Mouse (Mus musculus): ENCODE results near the gene Ip6k1.

DNA sequence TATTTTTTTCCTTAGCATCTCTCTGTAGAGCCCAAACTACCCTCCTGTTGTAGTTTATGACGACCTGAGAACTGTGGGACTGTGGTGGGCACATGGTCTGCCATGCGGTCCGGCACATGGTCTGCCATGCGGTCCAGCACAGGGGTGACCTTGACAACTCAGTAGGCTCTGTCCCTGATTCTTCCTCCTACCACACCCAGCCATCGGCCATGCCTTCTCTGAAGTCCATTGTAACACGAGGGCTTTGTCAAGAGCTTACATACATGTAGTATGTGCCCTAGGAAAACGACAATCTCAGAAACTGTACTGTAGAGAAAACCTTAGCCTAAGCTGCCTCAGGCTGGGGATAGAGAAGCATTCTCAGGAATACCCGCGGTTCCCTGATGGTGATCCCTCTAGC is 37.6 kb upstream of the Ip6k1 start:
- TF ChIP-seq USF2 (IDR thresholded peaks at IDR 0.05; ENCODE audit: borderline replicate concordance in 1 of 2, insufficient read depth in 1 of 2, low read depth in 1 of 2, low read length in 2 of 2) (no peak), POLR2A (IDR thresholded peaks at IDR 0.05; ENCODE audit: control insufficient read depth in 1 of 2, insufficient read depth in 1 of 2, low read depth in 1 of 2, low read length in 2 of 2, poor library complexity in 1 of 2) (no peak)

Measured in MEL (cell line).